Mouse (Mus musculus) layer of hippocampus, postnatal 25 days (tissue): ENCODE data around the gene Crocc2. TPM values are rescaled to one million over a fixed set of nuclear protein-coding genes. Genes with fewer than 3 reads are reported as not detected.
A peak's percentile ranks its signal among the peaks of the same experiment; 100 is the strongest.

Experiments used
- DNase-seq, 2 experiments: peaks; one replicate each; pipeline ENCODE4 v3.0.0; 2022; ENCODE audit warnings: mixed read lengths in 2 of 2, low spot score in 1 of 2; ENCODE audit errors: extremely low spot score in 1 of 2
- total RNA-seq, 2 experiments: library from RNA; stranded (reverse); gene quantifications; 2 replicates each; pipeline ENCODE4 v1.2.3; 2021

Gene Crocc2
- under 1 TPM; 0.17 to 0.35 TPM for total RNA-seq

- no peak for DNase-seq
Measured at GRCm38 (mm10) chr1:93168295-93168775, at the start of gene Crocc2. Gene Crocc2, plus strand, starts transcription at chr1:93168725.

- no peak for DNase-seq
Measured at GRCm38 (mm10) chr1:93118816-93119215, 49.7 kb upstream of the Crocc2 start.

- no peak for DNase-seq
Measured at GRCm38 (mm10) chr1:93123179-93123854, 45.2 kb upstream of the Crocc2 start.

- DNase-seq: no peak
Measured at GRCm38 (mm10) chr1:93124066-93124465, 44.5 kb upstream of the Crocc2 start.

- DNase-seq: no peak
Measured at GRCm38 (mm10) chr1:93125256-93125655, 43.3 kb upstream of the Crocc2 start.

- DNase-seq: no peak
Measured at GRCm38 (mm10) chr1:93128209-93128608, 40.3 kb upstream of the Crocc2 start.

GRCm38 (mm10) chr1:93128710-93129349 is 39.7 kb upstream of the Crocc2 start:
- DNase-seq: peak; percentile 71 to 89

GRCm38 (mm10) chr1:93130242-93130983 is 38.1 kb upstream of the Crocc2 start:
- no peak for DNase-seq

GRCm38 (mm10) chr1:93132676-93133075 is 35.8 kb upstream of the Crocc2 start:
- no peak for DNase-seq

GRCm38 (mm10) chr1:93135036-93135526 is 33.4 kb upstream of the Crocc2 start, which contains the start of gene Agxt:
Gene Agxt, plus strand, starts transcription at chr1:93135240.
- DNase-seq: no peak

- no peak for DNase-seq
Measured at GRCm38 (mm10) chr1:93138534-93138933, 30.0 kb upstream of the Crocc2 start.

GRCm38 (mm10) chr1:93139713-93140112 is 28.8 kb upstream of the Crocc2 start:
- DNase-seq: no peak

- DNase-seq: no peak
Measured at GRCm38 (mm10) chr1:93142871-93143270, 25.7 kb upstream of the Crocc2 start.

GRCm38 (mm10) chr1:93144176-93144575 is 24.3 kb upstream of the Crocc2 start:
- DNase-seq: no peak

GRCm38 (mm10) chr1:93150907-93151661 is 17.4 kb upstream of the Crocc2 start:
- no peak for DNase-seq

GRCm38 (mm10) chr1:93157566-93157965 is 11.0 kb upstream of the Crocc2 start:
- DNase-seq: no peak

GRCm38 (mm10) chr1:93158916-93159315 is 9.6 kb upstream of the Crocc2 start:
- DNase-seq: no peak

- DNase-seq: no peak
Measured at GRCm38 (mm10) chr1:93159566-93160500, 8.7 kb upstream of the Crocc2 start.

- DNase-seq: no peak
Measured at GRCm38 (mm10) chr1:93160501-93161133, 7.9 kb upstream of the Crocc2 start, which contains the start of gene 2310007B03Rik. Gene 2310007B03Rik, minus strand, starts transcription at chr1:93160948.
